Mouse (Mus musculus) midbrain, embryonic 16.5 days (tissue): Measurements from ENCODE around the gene Xab2. TPM values are rescaled to one million over a fixed set of nuclear protein-coding genes. Genes with fewer than 3 reads are reported as not detected.

Experiments used
- ATAC-seq: fragments of 200-750 bp; cut with Nextera tagmentation; 2 replicates; pipeline ENCODE4 v1.8.0; 2017; ENCODE audit warnings: moderate TSS enrichment
- H3K27ac ChIP-seq: fragments of 300-500 bp; sonication (generic); 2 replicates; pipeline ENCODE4 v1.5.1; 2014; ENCODE audit warnings: mild to moderate bottlenecking, low read length, mixed read lengths
- H3K27me3 ChIP-seq: fragments of 300-500 bp; sonication (generic); 2 replicates; pipeline ENCODE4 v1.6.1; 2014; ENCODE audit warnings: low read depth, low read length, mixed read lengths; ENCODE audit not compliant: control insufficient read depth, insufficient read depth
- H3K36me3 ChIP-seq: fragments of 300-500 bp; sonication (generic); 2 replicates; pipeline ENCODE4 v1.6.1; 2014; ENCODE audit warnings: mild to moderate bottlenecking, low read length, moderate library complexity, mixed read lengths; ENCODE audit not compliant: control insufficient read depth, insufficient read depth
- H3K4me1 ChIP-seq: fragments of 300-500 bp; sonication (generic); 2 replicates; pipeline ENCODE4 v1.6.1; 2014; ENCODE audit warnings: mild to moderate bottlenecking, low read length, mixed read lengths; ENCODE audit not compliant: control insufficient read depth, insufficient read depth
- H3K4me2 ChIP-seq: fragments of 300-500 bp; sonication (generic); 2 replicates; pipeline ENCODE4 v1.6.1; 2014; ENCODE audit warnings: mild to moderate bottlenecking, low read length, mixed read lengths
- H3K4me3 ChIP-seq: fragments of 300-500 bp; sonication (generic); 2 replicates; pipeline ENCODE4 v1.5.1; 2014; ENCODE audit warnings: low read depth, mild to moderate bottlenecking, low read length, moderate library complexity, mixed read lengths
- H3K9ac ChIP-seq: fragments of 300-500 bp; sonication (generic); 2 replicates; pipeline ENCODE4 v1.6.1; 2014; ENCODE audit warnings: low read depth, low read length, mixed read lengths
- H3K9me3 ChIP-seq: fragments of 300-500 bp; sonication (generic); replicated peaks from 2 replicates; pipeline ENCODE4 v1.6.1; 2014; ENCODE audit warnings: mild to moderate bottlenecking, low read length, mixed read lengths; ENCODE audit not compliant: control insufficient read depth, poor library complexity, severe bottlenecking
- WGBS: fragments of 180-500 bp; shearing (Covaris S2); extraction: QIAGEN DNeasy Blood & Tissue Kit; methylation state at CpG from one replicate; pipeline ENCODE4 v1.1.7; 2014; 5-methylcytosine and 5-hydroxymethylcytosine counted together
- polyA plus RNA-seq: library from polyadenylated mRNA; unstranded; fragments of >200 nt; fragmentation: Nextera tagmentation; extraction: Ambion mirVana; gene quantifications from 2 replicates; pipeline ENCODE4 v1.2.1, GENCODE M21; 2015

Gene Xab2
- 51.8 and 52.4 TPM in 2 replicates for polyA plus RNA-seq

DNA sequence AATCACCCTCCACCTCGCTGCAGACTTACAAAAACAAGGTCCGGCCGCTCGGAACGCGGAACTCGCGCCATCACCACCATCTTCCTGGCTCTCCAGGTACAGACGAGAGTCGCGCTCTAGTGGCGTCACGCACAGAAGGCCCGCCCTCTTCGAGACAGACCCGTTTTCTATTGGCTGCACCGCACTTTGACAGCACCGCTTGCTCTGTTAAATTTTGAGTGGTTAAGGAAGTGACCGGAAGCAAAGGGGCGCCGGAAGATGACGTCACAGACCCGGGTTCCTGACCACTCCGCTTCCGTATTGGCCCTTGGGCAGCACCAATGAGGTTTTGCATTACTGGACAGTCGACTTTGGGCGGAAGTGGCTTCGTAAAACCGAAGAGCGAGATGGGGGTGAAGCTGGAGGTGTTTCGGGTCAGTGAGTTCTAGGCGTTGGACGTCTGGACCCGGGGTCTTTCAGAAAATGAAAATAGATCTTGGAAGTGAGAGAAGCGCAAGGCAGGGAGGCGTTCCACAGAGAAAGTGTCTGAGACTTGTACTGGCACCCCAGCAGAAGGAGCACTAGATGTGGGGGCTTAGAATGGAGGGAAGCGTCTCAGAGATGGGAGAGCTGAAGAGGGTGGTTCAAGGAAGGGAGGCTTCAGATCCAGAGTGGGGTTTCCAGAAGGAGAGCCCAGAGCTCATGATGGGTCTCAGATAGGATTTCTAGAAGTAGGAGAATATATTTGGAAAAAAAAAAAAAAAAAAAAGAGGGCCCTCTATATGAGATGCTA is at the start of gene Xab2, which contains the start of gene Pet100:
Gene Xab2, minus strand, starts transcription at position 118 of the 772 bp plus-strand sequence.
Gene Pet100, plus strand, starts transcription at position 350 of the 772 bp plus-strand sequence.
- WGBS = under 1% methylated on average over 37 of the region's 37 CpGs
- Histone ChIP-seq H3K4me1 (peaks cover 18% of the 10 kb centered on the region), H3K4me3 (peak within 1 kb of the TSS; percentile 68), H3K9ac (peak within 1 kb of the TSS; percentile 68), H3K9me3 (no peaks in the 10 kb centered on the region), H3K27me3 (no peaks in the 10 kb centered on the region), H3K4me2 (peak within 1 kb of the TSS; percentile 93), H3K36me3 (peaks cover 10% of the 10 kb centered on the region), H3K27ac (peak within 1 kb of the TSS; percentile 23; the same call in 1 of the 2 replicates)
- ATAC-seq = peak; percentile 96

DNA sequence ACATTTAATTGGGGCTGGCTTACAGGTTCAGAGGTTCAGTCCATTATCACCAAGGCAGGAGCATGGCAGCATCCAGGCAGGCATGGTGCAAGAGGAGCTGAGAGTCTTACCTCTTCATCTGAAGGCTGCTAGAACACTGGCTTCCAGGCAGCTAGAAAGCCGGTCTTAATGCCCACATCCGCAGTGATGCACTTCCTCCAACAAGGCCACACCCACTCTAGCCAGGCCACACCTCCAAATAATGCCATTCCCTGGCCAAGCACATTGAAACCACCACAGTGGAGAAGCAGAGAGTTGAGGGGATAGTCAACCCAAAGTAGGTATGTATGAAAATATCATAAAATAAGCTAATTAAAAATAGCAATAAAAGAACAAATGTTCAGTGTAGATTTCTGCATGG is 49.3 kb upstream of the Xab2 start:
- Histone ChIP-seq H3K4me1 (peaks cover 5% of the 10 kb centered on the region), H3K9me3 (no peaks in the 10 kb centered on the region), H3K9ac (no peak overlapping the region), H3K27me3 (no peaks in the 10 kb centered on the region), H3K36me3 (no peaks in the 10 kb centered on the region), H3K27ac (no peak overlapping the region), H3K4me3 (no peak overlapping the region), H3K4me2 (no peak overlapping the region)
- 84% methylated on average over 2 of the region's 2 CpGs for WGBS
- no peak for ATAC-seq

GRCm38 (mm10) chr8:3665507-3665906 is 44.4 kb upstream of the Xab2 start, which contains the start of gene Mcemp1:
Mcemp1 (plus strand) TSS chr8:3665754.
- H3K9ac ChIP-seq = no peak within 1 kb of the TSS
- no peaks in the 10 kb centered on the region for H3K36me3 ChIP-seq
- H3K4me3 ChIP-seq = no peak within 1 kb of the TSS
- no peak within 1 kb of the TSS for H3K27ac ChIP-seq
- ATAC-seq = no peak
- no peak within 1 kb of the TSS for H3K4me2 ChIP-seq
- H3K9me3 ChIP-seq = no peaks in the 10 kb centered on the region
- WGBS = 84% methylated on average over 6 of the region's 6 CpGs
- H3K4me1 ChIP-seq = no peaks in the 10 kb centered on the region
- no peaks in the 10 kb centered on the region for H3K27me3 ChIP-seq

GRCm38 (mm10) chr8:3664405-3664804 is 43.3 kb upstream of the Xab2 start:
- Histone ChIP-seq H3K27ac (no peak overlapping the region), H3K4me1 (no peaks in the 10 kb centered on the region), H3K9ac (no peak overlapping the region), H3K4me2 (no peak overlapping the region), H3K27me3 (no peaks in the 10 kb centered on the region), H3K36me3 (no peaks in the 10 kb centered on the region), H3K4me3 (no peak overlapping the region), H3K9me3 (no peaks in the 10 kb centered on the region)
- 76% methylated on average over 5 of the region's 5 CpGs for WGBS
- no peak for ATAC-seq

- H3K9me3 ChIP-seq = no peaks in the 10 kb centered on the region
- no peak overlapping the region for H3K4me3 ChIP-seq
- peaks cover 5% of the 10 kb centered on the region; the same call in 1 of the 2 replicates for H3K4me1 ChIP-seq
- H3K36me3 ChIP-seq = no peaks in the 10 kb centered on the region
- H3K9ac ChIP-seq = no peak overlapping the region
- WGBS = 81% methylated on average over 8 of the region's 8 CpGs
- no peak overlapping the region for H3K4me2 ChIP-seq
- H3K27me3 ChIP-seq = no peaks in the 10 kb centered on the region
- ATAC-seq = no peak
- H3K27ac ChIP-seq = no peak overlapping the region
These were observed 39.8 kb upstream of the Xab2 start for GRCm38 (mm10) chr8:3660889-3661288.

DNA sequence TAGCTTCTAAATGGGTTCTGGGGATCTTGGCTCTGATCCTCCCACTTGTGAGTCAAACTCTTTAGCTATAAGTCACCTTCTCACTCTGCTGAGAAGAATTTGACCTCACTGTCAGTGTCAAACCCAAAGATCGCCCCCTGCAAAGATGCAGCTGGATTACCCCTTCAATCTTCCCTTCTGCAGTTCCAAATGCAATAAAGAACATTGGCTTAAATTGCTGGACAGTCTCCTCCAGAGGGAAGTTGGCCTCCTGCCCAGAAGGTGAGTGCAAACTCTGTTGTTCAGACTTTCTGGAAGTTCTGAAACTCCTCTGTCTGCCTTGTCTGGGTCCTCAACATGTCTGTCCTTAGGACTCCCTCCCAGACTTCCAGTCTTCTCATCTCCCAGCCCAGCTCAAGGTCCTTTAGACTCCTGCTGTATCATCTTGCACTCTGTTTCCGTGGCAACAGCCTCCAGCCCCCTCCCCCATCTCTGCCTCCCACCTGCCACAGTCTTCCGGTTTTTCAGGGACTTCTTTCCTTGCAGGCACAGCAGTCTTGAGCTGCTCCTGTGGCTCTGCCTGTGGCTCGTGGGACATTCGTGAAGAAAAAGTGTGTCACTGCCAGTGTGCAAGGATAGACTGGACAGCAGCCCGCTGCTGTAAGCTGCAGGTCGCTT is 35.7 kb upstream of the Xab2 start:
- Histone ChIP-seq H3K9me3 (no peaks in the 10 kb centered on the region), H3K36me3 (no peaks in the 10 kb centered on the region), H3K4me2 (peak overlapping the region; percentile 40; the same call in 1 of the 2 replicates), H3K27me3 (no peaks in the 10 kb centered on the region), H3K4me3 (peak overlapping the region; percentile 13), H3K27ac (no peak overlapping the region), H3K4me1 (peaks cover 5% of the 10 kb centered on the region; the same call in 1 of the 2 replicates), H3K9ac (0 out of 2 replicates have a peak overlapping the region, but pooled peaks have one; percentile 15)
- peak; percentile 79 for ATAC-seq
- 16% methylated on average over 7 of the region's 7 CpGs for WGBS

DNA sequence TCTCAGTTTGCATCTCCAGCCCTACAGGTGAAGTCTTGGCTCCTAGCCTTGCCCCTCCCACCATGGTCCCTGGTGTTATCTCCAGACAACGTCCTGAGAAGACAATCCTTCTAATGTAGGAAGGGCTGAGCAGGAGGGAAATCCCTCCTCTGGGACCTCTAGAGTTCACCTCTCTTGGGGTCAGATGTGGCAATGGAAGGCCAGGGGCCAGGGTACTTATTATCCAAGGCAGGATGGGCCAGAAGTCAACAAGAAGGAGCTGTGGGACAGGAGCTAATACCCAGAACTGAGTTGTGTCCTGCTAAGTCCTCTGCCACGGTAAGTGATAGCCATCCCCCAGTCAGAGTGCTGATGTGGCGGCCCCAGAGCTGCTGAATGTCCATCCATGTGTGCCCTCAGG is 34.4 kb upstream of the Xab2 start, which contains the start of gene Retn:
Gene Retn, plus strand, starts transcription at position 245 of the 400 bp plus-strand sequence.
- no peak within 1 kb of the TSS for H3K9ac ChIP-seq
- no peaks in the 10 kb centered on the region for H3K36me3 ChIP-seq
- peaks cover 5% of the 10 kb centered on the region; the same call in 1 of the 2 replicates for H3K4me1 ChIP-seq
- WGBS = 78% methylated on average over 3 of the region's 3 CpGs
- H3K9me3 ChIP-seq = no peaks in the 10 kb centered on the region
- H3K27ac ChIP-seq = no peak within 1 kb of the TSS
- no peak for ATAC-seq
- no peaks in the 10 kb centered on the region for H3K27me3 ChIP-seq
- H3K4me3 ChIP-seq = no peak within 1 kb of the TSS
- no peak within 1 kb of the TSS for H3K4me2 ChIP-seq

DNA sequence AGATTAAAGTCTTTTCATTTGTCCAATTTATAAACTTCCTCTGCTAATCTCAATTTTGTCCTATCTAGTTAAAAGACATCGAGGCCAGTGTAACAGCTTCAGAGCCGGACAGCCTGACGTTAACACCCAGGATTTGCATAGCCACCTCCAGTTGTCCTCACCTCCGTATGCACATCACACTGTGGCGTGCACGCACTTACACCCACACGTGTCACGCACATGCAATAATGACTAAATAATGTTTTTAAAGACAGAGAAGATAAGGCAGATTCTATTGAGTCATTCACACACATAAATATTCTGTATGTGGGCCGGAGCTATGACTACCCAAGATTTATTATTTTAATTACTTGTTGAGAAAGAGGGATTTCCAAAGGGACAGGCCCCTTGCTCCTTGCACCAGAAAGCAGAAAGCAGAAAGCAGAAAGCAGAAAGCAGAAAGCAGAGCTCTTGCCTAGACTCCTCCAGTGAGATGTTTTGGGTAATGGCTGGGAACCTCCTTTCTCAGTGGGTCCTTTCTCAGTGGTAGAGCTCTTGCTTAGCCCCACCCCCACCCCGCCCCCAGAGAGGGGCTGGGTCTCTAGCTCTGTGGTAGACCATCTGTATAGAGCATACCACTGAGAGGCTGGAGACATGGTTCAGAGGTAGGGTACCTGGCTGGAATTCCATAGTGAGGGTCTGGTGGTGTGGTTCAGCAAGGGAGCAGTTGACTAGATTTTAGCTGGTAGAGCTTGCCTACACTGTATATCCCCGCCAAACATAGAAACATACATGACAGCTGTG is 33.8 kb upstream of the Xab2 start:
- 79% methylated on average over 11 of the region's 11 CpGs for WGBS
- H3K4me1 ChIP-seq = peaks cover 5% of the 10 kb centered on the region; the same call in 1 of the 2 replicates
- H3K27me3 ChIP-seq = no peaks in the 10 kb centered on the region
- H3K9me3 ChIP-seq = no peaks in the 10 kb centered on the region
- no peak overlapping the region for H3K9ac ChIP-seq
- H3K4me3 ChIP-seq = no peak overlapping the region
- ATAC-seq = no peak
- H3K27ac ChIP-seq = no peak overlapping the region
- no peaks in the 10 kb centered on the region for H3K36me3 ChIP-seq
- H3K4me2 ChIP-seq = no peak overlapping the region
